Mouse (Mus musculus) spleen, adult 2 months (tissue): ENCODE measurements around the gene Lrmda.

Source experiments
- CTCF ChIP-seq: fragments of 200-500 bp; IDR thresholded peaks from 2 replicates; pipeline ENCODE4 v1.5.1; 2011; ENCODE audit warnings: mild to moderate bottlenecking, inconsistent platforms; ENCODE audit not compliant: insufficient read depth, insufficient read length, insufficient replicate concordance; ENCODE audit errors: extremely low read depth
- POLR2A ChIP-seq: fragments of 200-500 bp; IDR thresholded peaks from 2 replicates; pipeline ENCODE4 v1.6.1; 2011; ENCODE audit warnings: low read depth, low read length, inconsistent platforms

- TF ChIP-seq POLR2A (no peak), CTCF (no peak)
Observed at GRCm38 (mm10) chr14:22343357-22343756, 323.8 kb downstream of the Lrmda start.
